Mouse (Mus musculus) bone marrow macrophage, adult 2 months (primary cell): ENCODE measurements around the gene Mtf2. TPM values are rescaled to one million over a fixed set of nuclear protein-coding genes. Genes with fewer than 3 reads are reported as not detected.
"Not testable (repeated sequence)": the region's sequence is repeated elsewhere in the genome, so short reads cannot be mapped to it uniquely, and the experiment has no call there.

Source experiments
- H3K27ac ChIP-seq: 2 replicates; pipeline ENCODE4 v1.5.1; 2012; ENCODE audit warnings: low read depth, low read length; ENCODE audit not compliant: insufficient read depth
- H3K4me1 ChIP-seq: 2 replicates; pipeline ENCODE4 v1.6.1; 2012; ENCODE audit warnings: low read length; ENCODE audit not compliant: control insufficient read depth, insufficient read depth
- H3K4me3 ChIP-seq: 2 replicates; pipeline ENCODE4 v1.5.1; 2012; ENCODE audit warnings: mild to moderate bottlenecking, low read length, moderate library complexity; ENCODE audit not compliant: insufficient read depth
- CTCF ChIP-seq: IDR thresholded peaks from 2 replicates; pipeline ENCODE4 v1.5.1; 2012; ENCODE audit warnings: low read depth, mild to moderate bottlenecking, low read length, moderate library complexity
- POLR2A ChIP-seq: IDR thresholded peaks from 2 replicates; pipeline ENCODE4 v1.6.1; 2012; ENCODE audit warnings: mild to moderate bottlenecking, low read depth, low read length, borderline replicate concordance
- polyA plus RNA-seq: library from polyadenylated mRNA; stranded (reverse); fragments of >200 nt; gene quantifications from 2 replicates; pipeline ENCODE4 v1.2.4, GENCODE M21; 2012; ENCODE audit not compliant: missing spikeins, insufficient read depth, insufficient read length

The Mtf2 gene
- 29.4 and 33.5 TPM in 2 replicates for polyA plus RNA-seq

GRCm38 (mm10) chr5:108065465-108066411 lies at the start of gene Mtf2:
Gene Mtf2, plus strand, starts transcription at chr5:108065674.
- H3K27ac ChIP-seq, result peak within 1 kb of the TSS; percentile 61
- H3K4me1 ChIP-seq, result 0 out of 2 replicates have a peak, but pooled peaks cover 2% of the 10 kb centered on the region
- 0 out of 2 replicates have a peak, but pooled peaks have one; percentile 11 for TF ChIP-seq CTCF
- TF ChIP-seq POLR2A, result peak; percentile 84; the same call in 1 of the 2 replicates
- H3K4me3 ChIP-seq, result peak within 1 kb of the TSS; percentile 90

- no peak overlapping the region for H3K27ac ChIP-seq
- H3K4me1 ChIP-seq, result peaks cover 3% of the 10 kb centered on the region; the same call in 1 of the 2 replicates
- no peak overlapping the region for H3K4me3 ChIP-seq
- TF ChIP-seq CTCF, result no peak
- TF ChIP-seq POLR2A, result no peak
These were observed 48.2 kb upstream of the Mtf2 start for GRCm38 (mm10) chr5:108017232-108017631.

GRCm38 (mm10) chr5:108019367-108019766 lies 46.1 kb upstream of the Mtf2 start:
- H3K4me1 ChIP-seq, result peaks cover 3% of the 10 kb centered on the region; the same call in 1 of the 2 replicates
- no peak overlapping the region for H3K27ac ChIP-seq
- H3K4me3 ChIP-seq, result no peak overlapping the region
- TF ChIP-seq POLR2A, result no peak
- no peak for TF ChIP-seq CTCF

GRCm38 (mm10) chr5:108021346-108021745 lies 44.1 kb upstream of the Mtf2 start:
- Histone ChIP-seq H3K27ac (no peak overlapping the region), H3K4me3 (no peak overlapping the region), H3K4me1 (peaks cover 3% of the 10 kb centered on the region; the same call in 1 of the 2 replicates)
- TF ChIP-seq CTCF, result no peak

- TF ChIP-seq POLR2A (no peak), CTCF (no peak)
- H3K4me3 ChIP-seq, result no peak overlapping the region
- H3K27ac ChIP-seq, result no peak overlapping the region
- H3K4me1 ChIP-seq, result peaks cover 14% of the 10 kb centered on the region
These were observed 37.2 kb upstream of the Mtf2 start for GRCm38 (mm10) chr5:108028230-108028629.

GRCm38 (mm10) chr5:108028797-108029536 lies 36.5 kb upstream of the Mtf2 start:
- H3K4me1 ChIP-seq, result peaks cover 14% of the 10 kb centered on the region
- not testable (repeated sequence) for H3K27ac ChIP-seq, H3K4me3 ChIP-seq

- peaks cover 14% of the 10 kb centered on the region for H3K4me1 ChIP-seq
- H3K27ac ChIP-seq, result no peak overlapping the region
- H3K4me3 ChIP-seq, result no peak overlapping the region
- TF ChIP-seq CTCF, result no peak
- TF ChIP-seq POLR2A, result no peak
These were observed 35.5 kb upstream of the Mtf2 start for GRCm38 (mm10) chr5:108029968-108030367.

GRCm38 (mm10) chr5:108031267-108031666 lies 34.2 kb upstream of the Mtf2 start:
- peaks cover 19% of the 10 kb centered on the region for H3K4me1 ChIP-seq
- peak overlapping the region; percentile 78 for H3K27ac ChIP-seq
- TF ChIP-seq POLR2A, result no peak
- no peak for TF ChIP-seq CTCF
- H3K4me3 ChIP-seq, result peak overlapping the region; percentile 29

GRCm38 (mm10) chr5:108034194-108034593 lies 31.3 kb upstream of the Mtf2 start:
- H3K4me1 ChIP-seq, result peaks cover 18% of the 10 kb centered on the region
- H3K27ac ChIP-seq, result no peak overlapping the region
- TF ChIP-seq CTCF, result no peak
- TF ChIP-seq POLR2A, result no peak
- no peak overlapping the region for H3K4me3 ChIP-seq

GRCm38 (mm10) chr5:108035523-108035922 lies 30.0 kb upstream of the Mtf2 start:
- H3K4me3 ChIP-seq, result no peak overlapping the region
- no peak overlapping the region for H3K27ac ChIP-seq
- H3K4me1 ChIP-seq, result peaks cover 15% of the 10 kb centered on the region
- TF ChIP-seq CTCF (no peak), POLR2A (no peak)
